Mouse (Mus musculus) bone marrow, adult 2 months (tissue): ENCODE results near the gene Strn4. TPM values are rescaled to one million over a fixed set of nuclear protein-coding genes. Genes with fewer than 3 reads are reported as not detected.
A peak's percentile ranks its signal among the peaks of the same experiment; 100 is the strongest.

Experiments
- H3K27ac ChIP-seq: fragments of 200-500 bp; 2 replicates; pipeline ENCODE4 v1.5.1; 2012; ENCODE audit warnings: low read depth, mild to moderate bottlenecking, control low read depth, inconsistent platforms, low read length; ENCODE audit not compliant: control insufficient read depth, poor library complexity, insufficient read depth
- H3K4me1 ChIP-seq: fragments of 200-500 bp; 2 replicates; pipeline ENCODE4 v1.6.1; 2011; ENCODE audit warnings: low read length; ENCODE audit not compliant: control insufficient read depth, insufficient read depth
- H3K4me3 ChIP-seq: fragments of 200-500 bp; replicated peaks from 2 replicates; pipeline ENCODE3; 2011; ENCODE audit warnings: mild to moderate bottlenecking, low read depth, low read length, control low read depth; ENCODE audit not compliant: control insufficient read depth
- CTCF ChIP-seq: fragments of 200-500 bp; IDR thresholded peaks from 2 replicates; pipeline ENCODE4 v1.5.1; 2011; ENCODE audit warnings: low read length, control low read depth; ENCODE audit not compliant: control insufficient read depth, insufficient read depth
- POLR2A ChIP-seq: fragments of 200-500 bp; IDR thresholded peaks from 2 replicates; pipeline ENCODE4 v1.6.1; 2011; ENCODE audit warnings: low read depth, mild to moderate bottlenecking, control low read depth, low read length, borderline replicate concordance; ENCODE audit not compliant: control insufficient read depth
- WGBS: fragments of 180-500 bp; shearing (Covaris S2); methylation state at CpG from one replicate; pipeline ENCODE4 v1.1.7; 2018; 5-methylcytosine and 5-hydroxymethylcytosine counted together
- polyA plus RNA-seq: library from polyadenylated mRNA; stranded (reverse); fragments of >200 nt; gene quantifications from 2 replicates; pipeline ENCODE4 v1.2.4, GENCODE M21; 2011; ENCODE audit warnings: low replicate concordance; ENCODE audit not compliant: missing spikeins, insufficient read depth, insufficient read length

The Strn4 gene
- polyA plus RNA-seq, 1 experiment, result 92.7 TPM

DNA sequence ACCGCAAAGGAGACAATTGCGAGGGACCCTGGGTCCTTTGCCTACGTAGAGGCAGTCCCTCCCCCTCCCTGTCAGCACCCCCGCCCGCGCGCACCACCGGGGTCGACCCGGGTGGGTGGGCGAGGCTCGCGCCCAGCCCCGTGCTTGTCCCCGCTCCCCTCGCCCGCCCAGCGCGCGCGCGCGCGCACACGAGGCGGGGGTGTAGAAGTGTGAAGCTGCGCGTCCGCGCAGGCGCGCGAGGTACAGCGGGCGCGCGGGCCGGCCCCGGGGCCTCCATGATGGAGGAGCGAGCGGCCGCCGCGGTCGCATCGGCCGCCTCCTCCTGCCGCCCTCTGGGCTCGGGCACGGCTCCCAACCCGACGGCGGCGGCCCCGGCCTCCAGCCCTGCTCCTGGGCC, 387 bp downstream of the Strn4 start:
- 1% methylated on average over 55 of the region's 55 CpGs for WGBS
- H3K27ac ChIP-seq, result peak overlapping the region; percentile 92
- peak overlapping the region; percentile 81 for H3K4me3 ChIP-seq
- TF ChIP-seq CTCF, result no peak
- TF ChIP-seq POLR2A, result peak; percentile 47; the same call in 1 of the 2 replicates
- H3K4me1 ChIP-seq, result peaks cover 8% of the 10 kb centered on the region; the same call in 1 of the 2 replicates

DNA sequence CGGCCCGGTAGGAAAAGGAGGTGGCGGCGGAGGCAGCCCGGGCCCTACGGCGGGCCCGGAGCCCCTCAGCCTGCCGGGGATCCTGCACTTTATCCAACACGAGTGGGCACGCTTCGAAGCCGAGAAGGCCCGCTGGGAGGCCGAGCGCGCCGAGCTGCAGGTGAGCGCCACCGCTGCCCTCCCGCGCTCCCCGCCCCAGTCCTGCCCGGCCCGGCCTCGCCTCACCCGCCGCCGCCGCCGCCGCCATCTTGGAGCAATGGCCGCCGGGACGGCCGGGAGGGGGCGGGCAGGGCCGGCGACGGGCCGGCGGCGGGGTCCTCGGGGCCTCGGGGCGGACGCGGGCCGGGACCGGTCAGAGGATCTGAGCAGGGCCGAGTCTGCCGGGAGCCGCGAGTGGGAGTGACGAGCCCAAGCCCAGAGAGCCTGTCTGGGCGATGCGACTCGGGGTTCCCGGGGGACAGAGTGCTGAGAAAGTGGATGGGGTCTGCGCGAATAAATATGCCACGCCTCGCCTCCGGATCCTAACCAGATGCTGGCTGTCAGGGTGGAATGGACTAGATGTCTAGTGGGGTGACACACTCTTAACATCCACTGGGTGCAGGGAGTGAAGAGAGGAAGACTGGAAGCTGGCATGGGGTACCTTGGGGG, 910 bp downstream of the Strn4 start, which contains the start of gene Fkrp:
Fkrp (minus strand) TSS at position 258 of the 648 bp plus-strand sequence.
- TF ChIP-seq POLR2A, result no peak
- H3K4me3 ChIP-seq, result peak within 1 kb of the TSS; percentile 98
- peak within 1 kb of the TSS; percentile 92 for H3K27ac ChIP-seq
- peaks cover 8% of the 10 kb centered on the region; the same call in 1 of the 2 replicates for H3K4me1 ChIP-seq
- under 1% methylated on average over 64 of the region's 64 CpGs for WGBS

DNA sequence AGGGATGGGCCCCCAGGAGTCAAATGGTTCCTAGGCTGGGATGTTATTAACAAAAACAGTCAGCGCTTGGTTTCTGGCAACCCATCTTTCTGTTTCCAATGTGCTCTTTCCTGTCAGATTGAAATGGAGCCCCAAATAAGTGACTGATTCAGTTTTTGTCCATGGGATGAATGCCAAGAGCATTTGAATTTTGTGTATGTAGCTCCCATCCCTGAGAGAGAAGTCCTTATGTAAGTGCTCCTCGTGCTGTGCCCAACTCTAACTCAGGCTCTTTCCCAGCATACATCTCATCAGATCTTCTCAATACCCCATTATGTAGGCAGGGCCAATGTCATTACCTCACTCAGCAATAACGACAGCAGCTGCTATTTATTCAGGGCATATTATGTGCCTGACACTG, 2.0 kb downstream of the Strn4 start:
- H3K4me3 ChIP-seq, result peak overlapping the region; percentile 98
- 68% methylated on average over 3 of the region's 3 CpGs for WGBS

DNA sequence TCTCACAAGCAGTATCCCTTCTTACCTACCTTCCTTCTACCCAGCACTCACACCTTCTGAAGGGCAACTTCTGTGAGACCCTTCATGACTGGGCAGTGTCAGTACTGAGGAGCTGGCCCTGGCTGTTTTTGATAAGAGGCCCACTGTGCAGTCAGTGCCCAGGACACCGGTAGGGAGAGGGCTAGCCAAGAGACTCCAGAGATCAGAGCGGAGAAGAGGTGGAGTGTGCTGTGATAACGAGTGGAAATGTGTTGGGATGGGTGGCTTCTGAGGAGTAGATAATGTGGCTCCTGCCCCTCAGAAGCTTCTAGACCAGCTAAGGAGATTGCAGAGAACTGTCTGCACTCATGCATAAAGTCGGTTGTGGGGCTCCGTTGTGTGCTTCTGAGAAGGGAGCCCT, 4.1 kb downstream of the Strn4 start:
- peaks cover 8% of the 10 kb centered on the region; the same call in 1 of the 2 replicates for H3K4me1 ChIP-seq
- H3K27ac ChIP-seq, result no peak overlapping the region
- no peak overlapping the region for H3K4me3 ChIP-seq
- TF ChIP-seq POLR2A (no peak), CTCF (no peak)
- whole genome bisulfite sequencing, result 54% methylated on average over 5 of the region's 5 CpGs

More for the DNA sequence above, 2.0 kb downstream of the Strn4 start:
- Histone ChIP-seq H3K27ac (no peak overlapping the region), H3K4me1 (peaks cover 8% of the 10 kb centered on the region; the same call in 1 of the 2 replicates)
- TF ChIP-seq CTCF (no peak), POLR2A (no peak)

DNA sequence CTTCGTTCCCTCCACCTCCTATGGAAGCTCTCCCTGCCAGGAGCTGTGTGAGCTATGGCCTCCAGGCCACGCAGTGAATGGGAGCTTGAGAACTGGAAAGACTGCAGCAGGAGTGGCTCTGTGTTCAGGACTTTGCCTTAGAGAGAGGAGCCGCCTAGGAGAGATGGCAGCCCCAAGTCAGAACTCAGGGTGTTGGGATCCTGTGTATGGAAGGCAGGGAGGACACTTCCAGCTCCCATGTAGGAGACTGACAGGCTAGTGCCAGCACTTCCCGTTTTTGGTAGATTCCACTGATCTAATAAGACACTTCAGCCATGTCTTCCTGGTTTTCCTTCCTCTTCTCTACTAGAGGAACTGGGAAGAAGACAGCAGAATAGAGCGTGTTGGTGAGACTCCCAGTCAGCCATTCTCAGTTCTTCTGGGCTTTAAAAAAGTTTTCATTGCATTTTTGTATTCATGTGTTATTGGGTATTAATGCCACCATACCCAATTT, 4.6 kb downstream of the Strn4 start:
- peaks cover 8% of the 10 kb centered on the region; the same call in 1 of the 2 replicates for H3K4me1 ChIP-seq
- TF ChIP-seq CTCF, result no peak
- no peak for TF ChIP-seq POLR2A
- H3K27ac ChIP-seq, result no peak overlapping the region; the same call in 1 of the 2 replicates
- no peak overlapping the region for H3K4me3 ChIP-seq
- 45% methylated on average over 5 of the region's 5 CpGs for WGBS

DNA sequence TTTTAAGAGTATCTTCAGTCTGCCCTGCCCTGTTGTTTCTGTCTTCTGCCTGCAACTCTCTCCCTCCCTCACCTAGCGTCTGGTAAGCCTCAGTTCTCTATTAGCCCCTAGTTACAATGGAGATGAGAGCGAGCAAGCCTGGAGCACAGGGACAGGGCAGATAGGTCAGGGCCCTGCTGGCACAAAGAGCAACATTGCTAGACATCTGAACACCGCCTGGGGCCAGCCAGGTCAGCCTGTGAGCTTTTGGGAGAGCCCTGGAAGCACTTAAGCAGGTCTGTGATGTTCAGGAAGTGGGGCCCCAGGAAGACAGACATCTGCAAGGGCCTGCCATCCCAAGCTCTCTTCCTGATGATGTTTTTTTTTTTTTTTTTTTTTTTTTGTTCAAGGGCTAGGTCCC, 5.4 kb downstream of the Strn4 start:
- 72% methylated on average over 3 of the region's 3 CpGs for WGBS
- no peak overlapping the region for H3K27ac ChIP-seq
- H3K4me3 ChIP-seq, result no peak overlapping the region
- peaks cover 10% of the 10 kb centered on the region for H3K4me1 ChIP-seq
- TF ChIP-seq CTCF, result no peak
- TF ChIP-seq POLR2A, result no peak

DNA sequence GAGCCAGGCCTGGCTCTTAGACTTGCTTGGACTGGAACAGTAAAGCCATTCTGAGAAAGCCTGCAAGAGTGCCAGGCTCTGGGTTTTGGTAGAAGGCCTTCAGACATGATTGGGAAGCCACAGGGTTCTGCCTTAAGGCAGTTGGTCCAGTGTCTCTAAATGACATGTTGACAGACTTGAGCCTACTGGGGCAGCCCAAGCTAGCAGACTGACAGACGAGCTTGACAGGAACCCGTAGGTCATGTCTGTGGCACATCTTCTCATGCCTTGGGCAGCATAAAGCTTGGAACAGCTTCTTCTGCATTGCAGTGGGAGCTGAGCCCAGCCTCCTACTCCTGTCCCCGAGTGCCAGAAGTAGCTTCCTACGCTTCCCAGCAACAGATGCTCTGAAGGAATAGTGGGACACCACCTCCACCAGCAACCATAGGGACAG, 6.0 kb downstream of the Strn4 start:
- 79% methylated on average over 4 of the region's 4 CpGs for WGBS

DNA sequence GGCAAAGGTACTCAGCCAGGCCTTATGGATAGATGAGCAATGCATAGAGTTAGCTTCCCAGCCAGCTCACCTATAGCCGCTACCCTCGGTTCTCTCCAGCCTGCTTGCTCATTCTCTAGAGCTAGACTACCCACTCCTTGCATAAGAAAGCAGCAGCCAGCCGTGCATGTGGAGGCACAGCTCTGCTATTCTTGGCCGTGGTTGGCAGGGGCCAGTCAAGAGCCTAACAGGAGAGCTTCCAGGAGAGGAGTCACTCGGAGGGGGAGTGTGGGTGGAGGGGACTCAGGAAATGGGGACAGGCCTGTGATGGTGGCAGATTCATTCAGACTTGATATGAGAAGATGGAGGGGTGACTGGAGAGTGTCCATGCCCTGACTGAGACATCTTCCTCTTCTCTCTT, 8.0 kb downstream of the Strn4 start:
- no peak for TF ChIP-seq POLR2A
- no peak for TF ChIP-seq CTCF
- WGBS, result 74% methylated on average over 5 of the region's 5 CpGs
- H3K4me1 ChIP-seq, result peaks cover 14% of the 10 kb centered on the region

More for the DNA sequence above, 6.0 kb downstream of the Strn4 start:
- Histone ChIP-seq H3K4me1 (peaks cover 12% of the 10 kb centered on the region), H3K27ac (no peak overlapping the region), H3K4me3 (no peak overlapping the region)
- TF ChIP-seq CTCF (no peak), POLR2A (no peak)

More for the DNA sequence above, 8.0 kb downstream of the Strn4 start:
- Histone ChIP-seq H3K4me3 (no peak overlapping the region), H3K27ac (no peak overlapping the region)
